Mouse (Mus musculus): Measurements from ENCODE around the gene Dmgdh. TPM values are rescaled to one million over a fixed set of nuclear protein-coding genes. Genes with fewer than 3 reads are reported as not detected.

The Dmgdh gene
- total RNA-seq (2018; cell fraction: chromatin; rRNA removed), result not detected
- not detected for total RNA-seq (2018; cell fraction: cytosol; rRNA removed)
- not detected for total RNA-seq (2018; cell fraction: nucleus; rRNA removed)
- polyA plus RNA-seq (2018), result not detected in 3 replicates

GRCm38 (mm10) chr13:93674131-93674561 is at the start of gene Dmgdh, which contains the start of gene Bhmt2:
Gene Dmgdh, plus strand, starts transcription at chr13:93674433.
Gene Bhmt2, minus strand, starts transcription at chr13:93674302.
- Histone ChIP-seq H3K4me3 (ENCODE audit: inconsistent target) (no peak within 1 kb of the TSS), H3K79me2 (ENCODE audit: inconsistent target) (no peaks in the 10 kb centered on the region), H3K36me3 (ENCODE audit: inconsistent target) (no peaks in the 10 kb centered on the region), H3K27ac (no peak within 1 kb of the TSS)
- 34% methylated on average over 28 of the region's 31 CpGs for WGBS (ENCODE audit: missing documents)

GRCm38 (mm10) chr13:93628861-93629260 is 45.4 kb upstream of the Dmgdh start:
- Histone ChIP-seq H3K79me2 (ENCODE audit: inconsistent target) (no peaks in the 10 kb centered on the region), H3K4me3 (ENCODE audit: inconsistent target) (no peak overlapping the region), H3K27ac (no peak overlapping the region), H3K36me3 (ENCODE audit: inconsistent target) (no peaks in the 10 kb centered on the region)
- WGBS (ENCODE audit: missing documents), result 79% methylated on average over 6 of the region's 6 CpGs

- Histone ChIP-seq H3K79me2 (ENCODE audit: inconsistent target) (no peaks in the 10 kb centered on the region), H3K27ac (no peak overlapping the region), H3K36me3 (ENCODE audit: inconsistent target) (no peaks in the 10 kb centered on the region), H3K4me3 (ENCODE audit: inconsistent target) (no peak overlapping the region)
- 94% methylated on average over 10 of the region's 10 CpGs for WGBS (ENCODE audit: missing documents)
These were observed 43.1 kb upstream of the Dmgdh start for GRCm38 (mm10) chr13:93630941-93631705.

GRCm38 (mm10) chr13:93632927-93633326 is 41.3 kb upstream of the Dmgdh start:
- H3K79me2 ChIP-seq (ENCODE audit: inconsistent target), result no peaks in the 10 kb centered on the region
- WGBS (ENCODE audit: missing documents), result 91% methylated on average over 5 of the region's 5 CpGs
- H3K36me3 ChIP-seq (ENCODE audit: inconsistent target), result no peaks in the 10 kb centered on the region
- H3K27ac ChIP-seq, result no peak overlapping the region
- H3K4me3 ChIP-seq (ENCODE audit: inconsistent target), result no peak overlapping the region

GRCm38 (mm10) chr13:93636561-93636960 is 37.7 kb upstream of the Dmgdh start:
- WGBS (ENCODE audit: missing documents), result 100% methylated on average over 1 of the region's 1 CpGs
- H3K4me3 ChIP-seq (ENCODE audit: inconsistent target), result no peak overlapping the region
- H3K36me3 ChIP-seq (ENCODE audit: inconsistent target), result no peaks in the 10 kb centered on the region
- H3K79me2 ChIP-seq (ENCODE audit: inconsistent target), result no peaks in the 10 kb centered on the region
- no peak overlapping the region for H3K27ac ChIP-seq

GRCm38 (mm10) chr13:93637282-93638245 is 36.7 kb upstream of the Dmgdh start, which contains the start of gene Bhmt:
Gene Bhmt, minus strand, starts transcription at chr13:93637961.
- Histone ChIP-seq H3K36me3 (ENCODE audit: inconsistent target) (no peaks in the 10 kb centered on the region), H3K79me2 (ENCODE audit: inconsistent target) (no peaks in the 10 kb centered on the region), H3K27ac (no peak within 1 kb of the TSS), H3K4me3 (ENCODE audit: inconsistent target) (no peak within 1 kb of the TSS)
- WGBS (ENCODE audit: missing documents), result 90% methylated on average over 19 of the region's 19 CpGs

- 79% methylated on average over 4 of the region's 4 CpGs for WGBS (ENCODE audit: missing documents)
- H3K36me3 ChIP-seq (ENCODE audit: inconsistent target), result no peaks in the 10 kb centered on the region
- no peak overlapping the region for H3K27ac ChIP-seq
- H3K4me3 ChIP-seq (ENCODE audit: inconsistent target), result no peak overlapping the region
- no peaks in the 10 kb centered on the region for H3K79me2 ChIP-seq (ENCODE audit: inconsistent target)
These were observed 34.6 kb upstream of the Dmgdh start for GRCm38 (mm10) chr13:93639636-93640035.

- no peaks in the 10 kb centered on the region for H3K36me3 ChIP-seq (ENCODE audit: inconsistent target)
- no peak overlapping the region for H3K4me3 ChIP-seq (ENCODE audit: inconsistent target)
- 93% methylated on average over 7 of the region's 7 CpGs for WGBS (ENCODE audit: missing documents)
- H3K27ac ChIP-seq, result no peak overlapping the region
- H3K79me2 ChIP-seq (ENCODE audit: inconsistent target), result no peaks in the 10 kb centered on the region
These were observed 25.7 kb upstream of the Dmgdh start for GRCm38 (mm10) chr13:93648387-93649130.

- 97% methylated on average over 6 of the region's 6 CpGs for WGBS (ENCODE audit: missing documents)
- Histone ChIP-seq H3K27ac (no peak overlapping the region), H3K36me3 (ENCODE audit: inconsistent target) (no peaks in the 10 kb centered on the region), H3K4me3 (ENCODE audit: inconsistent target) (no peak overlapping the region), H3K79me2 (ENCODE audit: inconsistent target) (no peaks in the 10 kb centered on the region)
These were observed 20.9 kb upstream of the Dmgdh start for GRCm38 (mm10) chr13:93653382-93653781.

- Histone ChIP-seq H3K79me2 (ENCODE audit: inconsistent target) (no peaks in the 10 kb centered on the region), H3K27ac (no peak overlapping the region), H3K4me3 (ENCODE audit: inconsistent target) (no peak overlapping the region), H3K36me3 (ENCODE audit: inconsistent target) (no peaks in the 10 kb centered on the region)
- 95% methylated on average over 5 of the region's 5 CpGs for WGBS (ENCODE audit: missing documents)
These were observed 16.3 kb upstream of the Dmgdh start for GRCm38 (mm10) chr13:93657941-93658340.

GRCm38 (mm10) chr13:93667586-93667985 is 6.6 kb upstream of the Dmgdh start:
- no peak overlapping the region for H3K4me3 ChIP-seq (ENCODE audit: inconsistent target)
- H3K27ac ChIP-seq, result no peak overlapping the region
- 95% methylated on average over 4 of the region's 4 CpGs for WGBS (ENCODE audit: missing documents)
- no peaks in the 10 kb centered on the region for H3K36me3 ChIP-seq (ENCODE audit: inconsistent target)
- H3K79me2 ChIP-seq (ENCODE audit: inconsistent target), result no peaks in the 10 kb centered on the region

GRCm38 (mm10) chr13:93672371-93672770 is 1.9 kb upstream of the Dmgdh start:
- Histone ChIP-seq H3K36me3 (ENCODE audit: inconsistent target) (no peaks in the 10 kb centered on the region), H3K4me3 (ENCODE audit: inconsistent target) (no peak overlapping the region), H3K79me2 (ENCODE audit: inconsistent target) (no peaks in the 10 kb centered on the region), H3K27ac (no peak overlapping the region)
- WGBS (ENCODE audit: missing documents), result 90% methylated on average over 4 of the region's 4 CpGs

- 94% methylated on average over 2 of the region's 2 CpGs for whole genome bisulfite sequencing (ENCODE audit: missing documents)
- H3K4me3 ChIP-seq (ENCODE audit: inconsistent target), result no peak overlapping the region
These were observed 937 bp upstream of the Dmgdh start for GRCm38 (mm10) chr13:93673296-93673695.

GRCm38 (mm10) chr13:93676864-93677263 is 2.6 kb downstream of the Dmgdh start:
- Histone ChIP-seq H3K4me3 (ENCODE audit: inconsistent target) (no peak overlapping the region), H3K36me3 (ENCODE audit: inconsistent target) (no peaks in the 10 kb centered on the region), H3K27ac (no peak overlapping the region), H3K79me2 (ENCODE audit: inconsistent target) (no peaks in the 10 kb centered on the region)
- 76% methylated on average over 9 of the region's 9 CpGs for WGBS (ENCODE audit: missing documents)

More at GRCm38 (mm10) chr13:93673296-93673695, 937 bp upstream of the Dmgdh start:
- H3K27ac ChIP-seq, result no peak overlapping the region
- H3K79me2 ChIP-seq (ENCODE audit: inconsistent target), result no peaks in the 10 kb centered on the region
- no peaks in the 10 kb centered on the region for H3K36me3 ChIP-seq (ENCODE audit: inconsistent target)
